Mouse (Mus musculus): ENCODE data around the gene Slc7a6. TPM values are rescaled to one million over a fixed set of nuclear protein-coding genes. Genes with fewer than 3 reads are reported as not detected.

Gene Slc7a6
- polyA plus RNA-seq, 1 experiment, result 25.4 TPM

GRCm38 (mm10) chr8:106213959-106214358 is 45.3 kb downstream of the Slc7a6 start:
- TF ChIP-seq CTCF (IDR thresholded peaks at IDR 0.05; ENCODE audit: borderline replicate concordance, insufficient read depth, low read depth, low read length) (no peak), POLR2A (IDR thresholded peaks at IDR 0.05; ENCODE audit: borderline replicate concordance, insufficient read depth, low read length) (no peak)
- WGBS, result 95% methylated on average over 3 of the region's 3 CpGs
- DNase-seq, result no peak
- Histone ChIP-seq H3K27me3 (ENCODE audit: control insufficient read depth, insufficient read depth, low read length) (no peaks in the 10 kb centered on the region), H3K4me1 (ENCODE audit: control insufficient read depth, insufficient read depth, low read length) (no peaks in the 10 kb centered on the region), H3K27ac (ENCODE audit: insufficient read depth, low read length) (no peak overlapping the region), H3K4me3 (replicated peaks; ENCODE audit: insufficient read depth, low read depth, low read length) (no peak overlapping the region)

DNA sequence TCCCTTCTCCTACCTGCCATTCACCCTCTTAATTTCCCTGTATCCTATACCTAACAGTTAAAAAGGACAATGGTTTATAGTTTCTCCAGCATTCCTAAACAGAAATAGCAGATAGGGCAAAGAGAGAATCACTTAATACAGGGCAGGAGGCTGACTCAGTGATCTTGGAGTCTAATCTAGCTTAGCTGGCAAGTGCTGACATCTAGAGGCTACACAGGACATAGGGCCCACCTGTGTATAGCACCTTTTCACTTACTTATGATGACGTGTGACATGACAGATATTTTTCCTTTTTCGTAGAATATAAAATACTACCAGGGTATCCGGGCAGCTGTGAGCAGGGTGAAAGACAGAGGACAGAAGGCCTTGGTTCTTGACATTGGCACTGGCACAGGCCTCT is 51.0 kb downstream of the Slc7a6 start:
- Histone ChIP-seq H3K4me3 (replicated peaks; ENCODE audit: insufficient read depth, low read depth, low read length) (no peak overlapping the region), H3K27me3 (ENCODE audit: control insufficient read depth, insufficient read depth, low read length) (no peaks in the 10 kb centered on the region), H3K27ac (ENCODE audit: insufficient read depth, low read length) (no peak overlapping the region), H3K4me1 (ENCODE audit: control insufficient read depth, insufficient read depth, low read length) (no peaks in the 10 kb centered on the region)
- DNase-seq, result no peak
- 86% methylated on average over 3 of the region's 3 CpGs for WGBS
- TF ChIP-seq CTCF (IDR thresholded peaks at IDR 0.05; ENCODE audit: borderline replicate concordance, insufficient read depth, low read depth, low read length) (no peak), POLR2A (IDR thresholded peaks at IDR 0.05; ENCODE audit: borderline replicate concordance, insufficient read depth, low read length) (no peak)

DNA sequence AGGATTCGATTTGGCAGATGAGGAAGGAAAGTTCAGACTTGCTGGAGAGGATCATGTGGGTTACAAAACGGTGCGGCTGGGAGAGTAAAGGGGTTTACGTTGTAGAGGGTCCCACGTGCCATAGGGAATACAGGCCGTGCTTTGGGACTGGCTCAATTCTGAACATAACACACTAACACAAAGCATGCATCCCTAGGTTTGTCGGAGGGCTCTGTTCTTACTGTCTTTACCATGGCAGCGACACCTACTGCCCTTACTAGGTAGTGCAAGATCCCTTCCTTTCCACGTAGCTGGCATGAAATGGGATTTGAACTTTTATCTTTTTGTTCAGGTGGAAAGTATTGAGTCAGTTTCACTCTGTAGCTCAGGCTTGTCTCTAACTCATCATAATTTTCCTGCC is 57.9 kb downstream of the Slc7a6 start:
- no peaks in the 10 kb centered on the region for H3K4me1 ChIP-seq (ENCODE audit: control insufficient read depth, insufficient read depth, low read length)
- 29% methylated on average over 9 of the region's 9 CpGs for WGBS
- H3K27ac ChIP-seq (ENCODE audit: insufficient read depth, low read length), result no peak overlapping the region
- TF ChIP-seq CTCF (IDR thresholded peaks at IDR 0.05; ENCODE audit: borderline replicate concordance, insufficient read depth, low read depth, low read length), result peak; percentile 82
- no peak for TF ChIP-seq POLR2A (IDR thresholded peaks at IDR 0.05; ENCODE audit: borderline replicate concordance, insufficient read depth, low read length)
- no peak overlapping the region for H3K4me3 ChIP-seq (replicated peaks; ENCODE audit: insufficient read depth, low read depth, low read length)
- no peaks in the 10 kb centered on the region for H3K27me3 ChIP-seq (ENCODE audit: control insufficient read depth, insufficient read depth, low read length)
- DNase-seq, result peak; percentile 48 to 61

DNA sequence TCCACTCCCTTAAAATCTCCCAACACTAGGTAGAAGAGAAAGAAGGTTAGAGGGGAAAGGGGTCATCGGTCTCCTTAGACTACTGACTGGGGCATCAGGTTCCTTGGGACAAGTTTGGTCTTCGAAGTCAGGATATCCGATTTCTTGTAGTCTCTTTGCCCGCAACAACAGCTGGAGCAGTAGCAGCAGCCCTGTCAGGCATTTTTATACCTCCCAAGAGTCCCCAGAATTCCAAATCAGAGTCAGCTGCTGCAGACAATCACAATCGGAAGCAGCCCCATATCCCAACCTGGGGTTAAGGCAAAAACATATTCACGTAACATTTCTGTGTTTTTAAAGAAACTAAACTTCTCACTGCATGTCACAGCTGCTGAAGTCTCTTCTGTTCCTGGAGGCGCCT is 62.9 kb downstream of the Slc7a6 start:
- no peaks in the 10 kb centered on the region for H3K4me1 ChIP-seq (ENCODE audit: control insufficient read depth, insufficient read depth, low read length)
- H3K4me3 ChIP-seq (replicated peaks; ENCODE audit: insufficient read depth, low read depth, low read length), result no peak overlapping the region
- TF ChIP-seq CTCF (IDR thresholded peaks at IDR 0.05; ENCODE audit: borderline replicate concordance, insufficient read depth, low read depth, low read length) (no peak), POLR2A (IDR thresholded peaks at IDR 0.05; ENCODE audit: borderline replicate concordance, insufficient read depth, low read length) (no peak)
- no peaks in the 10 kb centered on the region for H3K27me3 ChIP-seq (ENCODE audit: control insufficient read depth, insufficient read depth, low read length)
- WGBS, result 94% methylated on average over 7 of the region's 7 CpGs
- H3K27ac ChIP-seq (ENCODE audit: insufficient read depth, low read length), result no peak overlapping the region
- DNase-seq, result no peak

GRCm38 (mm10) chr8:106232751-106233150 is 64.1 kb downstream of the Slc7a6 start:
- 63% methylated on average over 3 of the region's 3 CpGs for WGBS
- no peak overlapping the region for H3K4me3 ChIP-seq (replicated peaks; ENCODE audit: insufficient read depth, low read depth, low read length)
- TF ChIP-seq CTCF (IDR thresholded peaks at IDR 0.05; ENCODE audit: borderline replicate concordance, insufficient read depth, low read depth, low read length) (no peak), POLR2A (IDR thresholded peaks at IDR 0.05; ENCODE audit: borderline replicate concordance, insufficient read depth, low read length) (no peak)
- H3K27ac ChIP-seq (ENCODE audit: insufficient read depth, low read length), result no peak overlapping the region
- no peaks in the 10 kb centered on the region for H3K4me1 ChIP-seq (ENCODE audit: control insufficient read depth, insufficient read depth, low read length)
- no peak for DNase-seq
- H3K27me3 ChIP-seq (ENCODE audit: control insufficient read depth, insufficient read depth, low read length), result no peaks in the 10 kb centered on the region

DNA sequence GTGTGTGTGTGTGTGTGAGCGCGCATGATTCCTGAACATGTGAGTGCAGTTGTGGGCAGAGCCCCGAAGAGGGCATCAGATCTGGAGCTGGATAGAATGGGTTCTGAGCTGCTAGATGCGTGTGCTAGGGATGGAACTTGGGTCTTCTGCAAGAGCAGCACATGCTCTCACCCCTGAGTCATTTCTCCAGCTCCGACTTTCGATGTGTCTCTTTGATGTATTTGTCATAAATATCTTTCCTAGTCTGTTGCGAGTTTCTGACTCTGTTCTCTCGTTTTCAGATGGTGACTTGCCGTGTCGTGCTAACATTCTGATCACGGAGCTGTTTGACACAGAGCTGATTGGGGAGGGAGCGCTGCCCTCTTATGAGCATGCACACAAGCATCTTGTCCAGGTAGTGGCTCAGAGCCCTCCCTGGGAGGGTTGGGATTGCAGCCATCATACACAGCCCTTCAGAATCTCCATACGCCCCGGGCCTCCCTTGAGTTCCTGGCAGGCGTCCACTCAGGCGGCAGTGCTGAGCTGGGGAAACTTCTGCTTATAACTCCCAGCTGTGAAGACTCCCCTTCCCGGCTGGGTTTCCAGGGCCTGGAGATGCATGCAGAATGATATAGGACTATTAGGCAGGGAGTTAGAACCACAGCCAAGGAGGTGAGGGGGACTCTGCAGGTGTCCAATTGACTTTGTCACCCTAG is 66.1 kb downstream of the Slc7a6 start:
- H3K4me3 ChIP-seq (replicated peaks; ENCODE audit: insufficient read depth, low read depth, low read length), result no peak overlapping the region
- no peak for DNase-seq
- no peaks in the 10 kb centered on the region for H3K27me3 ChIP-seq (ENCODE audit: control insufficient read depth, insufficient read depth, low read length)
- H3K4me1 ChIP-seq (ENCODE audit: control insufficient read depth, insufficient read depth, low read length), result no peaks in the 10 kb centered on the region
- WGBS, result 76% methylated on average over 17 of the region's 17 CpGs
- no peak overlapping the region for H3K27ac ChIP-seq (ENCODE audit: insufficient read depth, low read length)
- TF ChIP-seq CTCF (IDR thresholded peaks at IDR 0.05; ENCODE audit: borderline replicate concordance, insufficient read depth, low read depth, low read length), result no peak
- no peak for TF ChIP-seq POLR2A (IDR thresholded peaks at IDR 0.05; ENCODE audit: borderline replicate concordance, insufficient read depth, low read length)

- Histone ChIP-seq H3K4me3 (replicated peaks; ENCODE audit: insufficient read depth, low read depth, low read length) (no peak overlapping the region), H3K27me3 (ENCODE audit: control insufficient read depth, insufficient read depth, low read length) (no peaks in the 10 kb centered on the region), H3K4me1 (ENCODE audit: control insufficient read depth, insufficient read depth, low read length) (no peaks in the 10 kb centered on the region), H3K27ac (ENCODE audit: insufficient read depth, low read length) (no peak overlapping the region)
- 33% methylated on average over 5 of the region's 5 CpGs for WGBS
- peak in 1 of 2 experiments; percentile 27 for DNase-seq
- no peak for TF ChIP-seq CTCF (IDR thresholded peaks at IDR 0.05; ENCODE audit: borderline replicate concordance, insufficient read depth, low read depth, low read length)
- no peak for TF ChIP-seq POLR2A (IDR thresholded peaks at IDR 0.05; ENCODE audit: borderline replicate concordance, insufficient read depth, low read length)
These were observed 68.4 kb downstream of the Slc7a6 start for GRCm38 (mm10) chr8:106237106-106237505.

Other genes with a start within 250 kb of the Slc7a6 start
- 2.6 and 3.4 TPM in 2 replicates for gene Ctrl, start 235.0 kb upstream of the Slc7a6 start, polyA plus RNA-seq (2012; rRNA removed)
- gene Psmb10, start 230.4 kb upstream of the Slc7a6 start, polyA plus RNA-seq (2012; rRNA removed), result 84.3 and 89.4 TPM in 2 replicates
- 106 and 110 TPM in 2 replicates for gene Lcat, start 225.5 kb upstream of the Slc7a6 start, polyA plus RNA-seq (2012; rRNA removed)
- gene Slc12a4, start 202.8 kb upstream of the Slc7a6 start, polyA plus RNA-seq (2012; rRNA removed), result 34.9 and 36.1 TPM in 2 replicates
- not detected in 2 replicates for gene Dpep3, start 189.4 kb upstream of the Slc7a6 start, polyA plus RNA-seq (2012; rRNA removed)
- gene Dus2, start 177.5 kb upstream of the Slc7a6 start, polyA plus RNA-seq (2012; rRNA removed), result 34.1 and 35.7 TPM in 2 replicates
- gene Dpep2nb, start 162.9 kb upstream of the Slc7a6 start, polyA plus RNA-seq (2012; rRNA removed), result 0.13 TPM in 1 of 2 replicates, not detected in the other
- gene Ddx28, start 157.0 kb upstream of the Slc7a6 start, polyA plus RNA-seq (2012; rRNA removed), result 15.2 and 16.0 TPM in 2 replicates
- gene Nfatc3, start 110.0 kb upstream of the Slc7a6 start, polyA plus RNA-seq (2012; rRNA removed), result 11.1 and 11.6 TPM in 2 replicates
- gene Esrp2, start 31.9 kb upstream of the Slc7a6 start, polyA plus RNA-seq (2012; rRNA removed), result 0.05 and 0.10 TPM in 2 replicates
- gene Pla2g15, start 18.5 kb upstream of the Slc7a6 start, polyA plus RNA-seq (2012; rRNA removed), result 12.1 and 13.1 TPM in 2 replicates
- gene Slc7a6os, start 42.1 kb downstream of the Slc7a6 start, polyA plus RNA-seq (2012; rRNA removed), result 31.6 and 33.7 TPM in 2 replicates
- gene Prmt7, start 42.1 kb downstream of the Slc7a6 start, polyA plus RNA-seq (2012; rRNA removed), result 36.0 and 36.1 TPM in 2 replicates
- 8.7 and 9.2 TPM in 2 replicates for gene Smpd3, start 169.1 kb downstream of the Slc7a6 start, polyA plus RNA-seq (2012; rRNA removed)
- gene Zfp90, start 246.5 kb downstream of the Slc7a6 start, polyA plus RNA-seq (2012; rRNA removed), result 12.3 and 13.5 TPM in 2 replicates